Mouse (Mus musculus) spleen, adult 2 months (tissue): ENCODE data around the gene Hivep1.

Experiments used
- CTCF ChIP-seq: fragments of 200-500 bp; IDR thresholded peaks from 2 replicates; pipeline ENCODE4 v1.5.1; 2011; ENCODE audit warnings: mild to moderate bottlenecking, inconsistent platforms; ENCODE audit not compliant: insufficient read depth, insufficient read length, insufficient replicate concordance; ENCODE audit errors: extremely low read depth
- POLR2A ChIP-seq: fragments of 200-500 bp; IDR thresholded peaks from 2 replicates; pipeline ENCODE4 v1.6.1; 2011; ENCODE audit warnings: low read depth, low read length, inconsistent platforms

DNA sequence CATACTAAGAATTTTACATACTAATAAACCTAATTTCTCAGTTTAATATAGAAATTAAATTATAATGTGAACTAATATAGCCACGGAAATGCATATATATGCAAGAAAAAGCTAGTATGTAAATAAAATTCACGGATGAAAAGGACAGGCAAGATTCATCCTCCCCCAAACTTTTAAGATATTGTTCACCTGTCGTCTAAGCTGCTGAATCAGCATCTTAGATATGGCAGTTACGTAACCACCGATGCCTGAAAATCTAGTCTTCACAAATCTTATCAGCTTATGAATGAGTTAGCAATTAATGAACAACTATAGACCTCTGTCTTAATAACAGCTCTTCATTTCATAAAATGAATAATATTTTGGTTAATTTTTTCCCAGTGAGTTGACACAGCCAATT, 130.8 kb downstream of the Hivep1 start:
- no peak for TF ChIP-seq POLR2A
- no peak for TF ChIP-seq CTCF
